Mouse (Mus musculus) kidney, embryonic 16.5 days (tissue): ENCODE data around the gene Inpp4b. TPM values are rescaled to one million over a fixed set of nuclear protein-coding genes. Genes with fewer than 3 reads are reported as not detected.

Source experiments
- ATAC-seq: fragments of 200-750 bp; cut with Nextera tagmentation; 2 replicates; pipeline ENCODE4 v1.8.0; 2017; ENCODE audit warnings: moderate TSS enrichment; ENCODE audit not compliant: low FRiP score, low TSS enrichment
- H3K27ac ChIP-seq: fragments of 300-500 bp; sonication (generic); 2 replicates; pipeline ENCODE4 v1.5.1; 2014; ENCODE audit warnings: low read length
- H3K27me3 ChIP-seq: fragments of 300-500 bp; sonication (generic); 2 replicates; pipeline ENCODE4 v1.6.1; 2014; ENCODE audit warnings: low read length, control low read depth, mixed read lengths; ENCODE audit not compliant: insufficient read depth
- H3K36me3 ChIP-seq: fragments of 300-500 bp; sonication (generic); 2 replicates; pipeline ENCODE4 v1.6.1; 2014; ENCODE audit warnings: low read length, control low read depth, mixed read lengths; ENCODE audit not compliant: insufficient read depth
- H3K4me1 ChIP-seq: fragments of 300-500 bp; sonication (generic); 2 replicates; pipeline ENCODE4 v1.6.1; 2014; ENCODE audit warnings: low read length, control low read depth, mixed read lengths; ENCODE audit not compliant: insufficient read depth
- H3K4me2 ChIP-seq: fragments of 300-500 bp; sonication (generic); replicated peaks from 2 replicates; pipeline ENCODE4 v1.6.1; 2014; ENCODE audit warnings: low read depth, low read length
- H3K4me3 ChIP-seq: fragments of 300-500 bp; sonication (generic); 2 replicates; pipeline ENCODE4 v1.5.1; 2014; ENCODE audit warnings: mild to moderate bottlenecking, low read length
- H3K9ac ChIP-seq: fragments of 300-500 bp; sonication (generic); replicated peaks from 2 replicates; pipeline ENCODE4 v1.6.1; 2014; ENCODE audit warnings: low read length
- H3K9me3 ChIP-seq: fragments of 300-500 bp; sonication (generic); 2 replicates; pipeline ENCODE4 v1.6.1; 2016; ENCODE audit warnings: low read length, control low read depth
- WGBS: fragments of 180-500 bp; shearing (Covaris S2); extraction: QIAGEN DNeasy Blood & Tissue Kit; methylation state at CpG from one replicate; pipeline ENCODE4 v1.1.7; 2014; 5-methylcytosine and 5-hydroxymethylcytosine counted together
- polyA plus RNA-seq: library from polyadenylated mRNA; unstranded; fragments of >200 nt; fragmentation: Nextera tagmentation; extraction: Ambion mirVana; gene quantifications from 2 replicates; pipeline ENCODE4 v1.2.1, GENCODE M21; 2015

Inpp4b gene
- polyA plus RNA-seq, 1 experiment from 2014 or later = 11.0 TPM

GRCm38 (mm10) chr8:81635015-81635414, 292.7 kb downstream of the Inpp4b start:
- Histone ChIP-seq H3K36me3 (no peaks in the 10 kb centered on the region), H3K4me1 (no peaks in the 10 kb centered on the region), H3K27me3 (no peaks in the 10 kb centered on the region), H3K27ac (no peak overlapping the region), H3K9me3 (no peaks in the 10 kb centered on the region), H3K4me3 (no peak overlapping the region), H3K4me2 (no peak overlapping the region), H3K9ac (no peak overlapping the region)
- ATAC-seq = no peak
- 91% methylated on average over 1 of the region's 1 CpGs for WGBS

- no peaks in the 10 kb centered on the region for H3K4me1 ChIP-seq
Measured at GRCm38 (mm10) chr8:81635912-81636583, 293.7 kb downstream of the Inpp4b start.

GRCm38 (mm10) chr8:81638478-81638877, 296.1 kb downstream of the Inpp4b start:
- Histone ChIP-seq H3K4me3 (no peak overlapping the region), H3K27ac (no peak overlapping the region), H3K4me2 (no peak overlapping the region), H3K9me3 (no peaks in the 10 kb centered on the region), H3K9ac (no peak overlapping the region), H3K27me3 (no peaks in the 10 kb centered on the region), H3K36me3 (no peaks in the 10 kb centered on the region), H3K4me1 (no peaks in the 10 kb centered on the region)
- WGBS = 86% methylated on average over 3 of the region's 3 CpGs
- no peak for ATAC-seq

More at GRCm38 (mm10) chr8:81635912-81636583, 293.7 kb downstream of the Inpp4b start:
- WGBS = 63% methylated on average over 2 of the region's 2 CpGs
- Histone ChIP-seq H3K27me3 (no peaks in the 10 kb centered on the region), H3K9ac (no peak overlapping the region), H3K27ac (no peak overlapping the region), H3K9me3 (no peaks in the 10 kb centered on the region), H3K4me2 (no peak overlapping the region), H3K4me3 (no peak overlapping the region), H3K36me3 (no peaks in the 10 kb centered on the region)
- no peak for ATAC-seq

GRCm38 (mm10) chr8:81639820-81640219, 297.5 kb downstream of the Inpp4b start:
- no peak overlapping the region for H3K4me3 ChIP-seq

GRCm38 (mm10) chr8:81643030-81643429, 300.7 kb downstream of the Inpp4b start:
- H3K9me3 ChIP-seq = no peaks in the 10 kb centered on the region
- no peak overlapping the region for H3K9ac ChIP-seq
- ATAC-seq = no peak
- H3K27me3 ChIP-seq = no peaks in the 10 kb centered on the region
- H3K4me3 ChIP-seq = no peak overlapping the region
- H3K27ac ChIP-seq = no peak overlapping the region
- H3K4me2 ChIP-seq = no peak overlapping the region
- H3K36me3 ChIP-seq = no peaks in the 10 kb centered on the region
- 79% methylated on average over 4 of the region's 4 CpGs for WGBS
- no peaks in the 10 kb centered on the region for H3K4me1 ChIP-seq

More at GRCm38 (mm10) chr8:81639820-81640219, 297.5 kb downstream of the Inpp4b start:
- Histone ChIP-seq H3K27me3 (no peaks in the 10 kb centered on the region), H3K27ac (no peak overlapping the region), H3K4me2 (no peak overlapping the region), H3K9ac (no peak overlapping the region), H3K9me3 (no peaks in the 10 kb centered on the region), H3K4me1 (no peaks in the 10 kb centered on the region), H3K36me3 (no peaks in the 10 kb centered on the region)
- no peak for ATAC-seq
- WGBS = 79% methylated on average over 4 of the region's 4 CpGs

- Histone ChIP-seq H3K4me2 (no peak overlapping the region), H3K4me1 (no peaks in the 10 kb centered on the region), H3K9ac (no peak overlapping the region), H3K4me3 (no peak overlapping the region), H3K27ac (no peak overlapping the region), H3K27me3 (no peaks in the 10 kb centered on the region), H3K9me3 (no peaks in the 10 kb centered on the region), H3K36me3 (no peaks in the 10 kb centered on the region)
- ATAC-seq = no peak
Measured at GRCm38 (mm10) chr8:81692167-81692566, 349.8 kb downstream of the Inpp4b start.

GRCm38 (mm10) chr8:81694893-81695292, 352.5 kb downstream of the Inpp4b start:
- ATAC-seq = no peak
- WGBS = 33% methylated on average over 2 of the region's 2 CpGs
- no peaks in the 10 kb centered on the region for H3K27me3 ChIP-seq
- no peaks in the 10 kb centered on the region for H3K9me3 ChIP-seq
- no peak overlapping the region for H3K27ac ChIP-seq
- H3K4me1 ChIP-seq = no peaks in the 10 kb centered on the region
- H3K4me2 ChIP-seq = no peak overlapping the region
- no peaks in the 10 kb centered on the region for H3K36me3 ChIP-seq
- H3K9ac ChIP-seq = no peak overlapping the region
- no peak overlapping the region for H3K4me3 ChIP-seq

- no peak overlapping the region for H3K27ac ChIP-seq
- H3K9me3 ChIP-seq = no peaks in the 10 kb centered on the region
- no peak overlapping the region for H3K4me2 ChIP-seq
- ATAC-seq = no peak
- H3K9ac ChIP-seq = no peak overlapping the region
- no peaks in the 10 kb centered on the region for H3K4me1 ChIP-seq
- 77% methylated on average over 1 of the region's 1 CpGs for WGBS
- H3K27me3 ChIP-seq = no peaks in the 10 kb centered on the region
- H3K4me3 ChIP-seq = no peak overlapping the region
- no peaks in the 10 kb centered on the region for H3K36me3 ChIP-seq
Measured at GRCm38 (mm10) chr8:81702038-81702437, 359.7 kb downstream of the Inpp4b start.

GRCm38 (mm10) chr8:81703571-81704365, 361.4 kb downstream of the Inpp4b start:
- Histone ChIP-seq H3K36me3 (no peaks in the 10 kb centered on the region), H3K27me3 (no peaks in the 10 kb centered on the region), H3K4me1 (no peaks in the 10 kb centered on the region), H3K9ac (no peak overlapping the region), H3K27ac (no peak overlapping the region), H3K9me3 (no peaks in the 10 kb centered on the region), H3K4me3 (no peak overlapping the region), H3K4me2 (no peak overlapping the region)
- ATAC-seq = no peak
- WGBS = 69% methylated on average over 3 of the region's 3 CpGs

GRCm38 (mm10) chr8:81707436-81707835, 365.1 kb downstream of the Inpp4b start:
- ATAC-seq = no peak

More at GRCm38 (mm10) chr8:81707436-81707835, 365.1 kb downstream of the Inpp4b start:
- Histone ChIP-seq H3K27ac (no peak overlapping the region), H3K4me1 (no peaks in the 10 kb centered on the region), H3K4me3 (no peak overlapping the region), H3K9ac (no peak overlapping the region), H3K4me2 (no peak overlapping the region), H3K27me3 (no peaks in the 10 kb centered on the region), H3K9me3 (no peaks in the 10 kb centered on the region), H3K36me3 (no peaks in the 10 kb centered on the region)
- WGBS = 50% methylated on average over 1 of the region's 1 CpGs
